Mouse (Mus musculus): ENCODE results near the gene Lrmp.

- TF ChIP-seq CTCF (IDR thresholded peaks at IDR 0.05; ENCODE audit: low read depth, low read length) (no peak), GATA1 (IDR thresholded peaks at IDR 0.05; ENCODE audit: borderline replicate concordance, low read length) (no peak), TAL1 (conservative IDR thresholded peaks at IDR 0.05; ENCODE audit: low read depth, low read length) (no peak), POLR2AphosphoS5 (IDR thresholded peaks at IDR 0.05; ENCODE audit: insufficient replicate concordance, low read depth, low read length) (no peak), GATA2 (IDR thresholded peaks at IDR 0.05; ENCODE audit: borderline replicate concordance, low read depth, low read length) (no peak)
Measured at GRCm38 (mm10) chr6:145187093-145188088, 71.9 kb downstream of the Lrmp start.
